Mouse (Mus musculus) spleen, postnatal 10 days (tissue): Measurements from ENCODE around the gene 4933400A11Rik.

Experiments used
- DNase-seq, 2 experiments: peaks; one replicate each; pipeline ENCODE4 v3.0.0; 2021 to 2022; ENCODE audit warnings: low spot score in 2 of 2

4933400A11Rik gene

GRCm38 (mm10) chrX:169779535-169779934 is at the start of gene 4933400A11Rik:
TSS of gene 4933400A11Rik (minus strand) at chrX:169779635.
- DNase-seq, result no peak

DNA sequence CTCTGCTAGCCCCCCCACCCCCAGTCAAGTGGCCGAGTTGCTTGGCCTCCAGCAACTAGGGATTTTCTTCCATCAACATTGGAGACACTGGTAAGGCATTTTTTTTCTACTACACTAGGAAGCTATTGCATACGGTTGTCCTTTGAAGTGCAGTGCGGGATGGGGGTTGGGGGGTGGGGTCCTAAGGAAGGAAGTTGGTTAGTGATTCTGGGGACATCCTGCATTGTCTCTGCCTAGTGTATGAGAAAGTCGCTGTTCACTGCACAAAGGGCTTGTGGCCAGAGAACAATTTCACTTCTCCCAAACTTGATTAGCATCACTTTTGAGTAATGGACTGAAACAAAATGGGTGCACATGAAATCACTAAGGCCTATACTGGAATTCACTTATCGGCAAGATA is 48.7 kb upstream of the 4933400A11Rik start:
- no peak for DNase-seq

GRCm38 (mm10) chrX:169827720-169828119 is 48.3 kb upstream of the 4933400A11Rik start:
- no peak for DNase-seq

DNA sequence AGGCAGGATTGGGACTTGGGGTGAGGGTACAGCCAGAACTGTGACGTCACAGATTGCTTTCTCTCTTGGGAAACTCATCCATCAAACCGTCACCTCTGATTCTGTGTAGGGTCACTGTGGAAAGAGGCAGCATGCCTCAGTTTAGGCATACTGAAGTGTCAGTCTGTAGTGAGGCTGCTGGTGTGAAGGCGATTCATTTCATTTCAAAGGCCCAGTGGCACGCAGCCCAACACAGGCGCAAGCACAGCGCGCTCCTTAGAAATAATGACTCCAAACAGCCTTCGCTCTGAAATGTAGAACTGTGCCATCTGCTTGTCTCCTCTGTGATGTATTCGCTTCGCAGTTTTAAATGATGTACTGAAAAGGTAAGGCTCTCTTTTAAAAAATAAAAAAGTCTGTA is 47.5 kb upstream of the 4933400A11Rik start:
- DNase-seq, result no peak

DNA sequence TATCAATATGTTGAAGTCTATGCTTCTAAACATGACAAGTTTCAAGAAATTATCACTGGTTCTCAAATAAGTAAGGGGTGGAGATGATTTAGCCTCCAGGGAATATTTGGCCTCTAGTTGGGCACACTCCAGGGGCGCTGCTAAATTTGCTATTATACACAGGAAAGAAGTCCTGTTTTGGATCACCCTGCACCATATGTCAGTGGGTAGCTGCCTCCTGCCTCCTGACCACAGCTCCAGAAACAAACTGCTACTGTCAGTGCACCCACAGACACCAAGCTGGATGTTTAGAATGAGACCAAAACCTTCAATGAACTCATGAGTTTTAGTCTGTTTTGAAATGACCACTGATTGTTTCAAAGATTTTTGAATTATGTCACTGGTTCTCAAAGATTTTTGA is 34.2 kb upstream of the 4933400A11Rik start:
- no peak for DNase-seq

GRCm38 (mm10) chrX:169811783-169812182 is 32.3 kb upstream of the 4933400A11Rik start:
- no peak for DNase-seq

DNA sequence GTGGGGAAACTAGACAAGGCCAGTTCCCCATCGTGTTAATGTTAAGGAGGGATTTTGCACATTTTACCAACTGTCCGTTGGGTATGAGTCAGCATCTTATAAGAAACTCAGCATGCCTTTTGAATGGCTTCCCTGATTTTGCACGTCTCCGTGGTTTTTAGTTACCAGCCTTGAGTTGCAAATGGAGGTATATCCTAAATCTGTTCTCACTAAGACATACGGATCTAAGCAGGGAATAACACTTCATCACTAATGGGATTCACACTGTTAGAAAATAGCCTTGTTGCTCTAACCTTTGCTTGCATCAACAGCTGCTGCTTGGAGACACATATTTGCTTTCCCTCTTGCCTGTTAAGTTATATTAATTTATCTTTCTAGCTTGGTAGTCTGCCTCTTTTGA is 31.9 kb upstream of the 4933400A11Rik start:
- no peak for DNase-seq

GRCm38 (mm10) chrX:169807744-169808143 is 28.3 kb upstream of the 4933400A11Rik start:
- DNase-seq, result no peak

DNA sequence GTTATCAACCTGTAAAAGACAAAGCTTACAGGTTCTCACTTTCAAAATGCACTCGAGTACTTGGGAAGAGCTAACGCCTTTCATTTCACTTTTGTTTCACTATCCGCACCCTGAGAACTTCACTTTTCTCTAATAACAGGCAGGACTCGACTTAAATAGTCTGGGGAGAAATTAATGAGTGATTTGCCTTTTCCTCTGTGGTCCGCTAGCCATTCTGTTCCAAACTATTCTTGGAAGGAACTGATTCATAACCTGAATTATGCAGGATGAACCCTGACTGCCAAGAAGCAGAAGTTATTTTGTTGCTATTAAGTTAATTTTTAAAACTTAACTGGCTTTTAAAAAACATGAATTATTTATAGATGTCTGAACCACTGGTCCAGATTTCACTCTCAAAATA is 26.4 kb upstream of the 4933400A11Rik start:
- no peak for DNase-seq

DNA sequence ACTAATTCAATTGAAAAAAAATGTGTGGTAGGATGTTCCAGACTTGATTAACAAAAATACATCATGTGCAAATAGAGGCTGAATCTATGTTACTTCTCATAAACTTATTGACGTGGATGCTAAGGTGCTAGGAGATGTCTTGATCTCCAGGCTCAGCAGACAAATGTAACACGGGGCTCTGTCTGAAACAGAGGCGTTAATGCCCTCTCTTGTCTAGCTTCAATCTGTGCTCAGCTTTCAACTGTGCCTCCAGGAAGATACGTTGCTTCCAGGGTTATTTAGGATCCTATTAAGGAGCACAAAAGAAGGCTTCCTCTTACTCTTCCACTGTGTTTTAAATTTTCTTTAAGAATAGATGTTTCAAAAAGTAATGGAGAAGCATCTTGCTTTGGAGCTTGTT is 20.8 kb upstream of the 4933400A11Rik start:
- no peak for DNase-seq

GRCm38 (mm10) chrX:169798987-169799680 is 19.7 kb upstream of the 4933400A11Rik start:
- no peak for DNase-seq

DNA sequence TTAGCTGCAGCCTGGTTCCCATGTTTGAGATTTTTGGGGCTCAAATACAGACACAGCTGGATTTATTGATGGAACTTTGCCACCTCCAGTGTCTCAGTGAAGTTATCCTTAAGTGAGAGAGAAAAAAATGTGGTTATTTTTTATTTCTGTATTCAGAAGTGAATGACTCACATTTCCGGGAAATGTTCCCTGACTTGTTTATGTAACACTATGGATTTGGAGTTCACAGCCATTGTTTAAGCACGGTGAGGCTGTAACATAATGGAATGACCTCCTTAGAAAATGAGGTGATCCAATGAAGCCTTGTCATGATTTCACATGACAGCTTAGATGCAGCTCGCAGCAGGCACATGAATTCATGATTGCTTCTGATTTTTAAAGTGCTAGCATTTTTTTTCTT is 17.7 kb upstream of the 4933400A11Rik start:
- no peak for DNase-seq

GRCm38 (mm10) chrX:169794831-169795311 is 15.4 kb upstream of the 4933400A11Rik start:
- no peak for DNase-seq

DNA sequence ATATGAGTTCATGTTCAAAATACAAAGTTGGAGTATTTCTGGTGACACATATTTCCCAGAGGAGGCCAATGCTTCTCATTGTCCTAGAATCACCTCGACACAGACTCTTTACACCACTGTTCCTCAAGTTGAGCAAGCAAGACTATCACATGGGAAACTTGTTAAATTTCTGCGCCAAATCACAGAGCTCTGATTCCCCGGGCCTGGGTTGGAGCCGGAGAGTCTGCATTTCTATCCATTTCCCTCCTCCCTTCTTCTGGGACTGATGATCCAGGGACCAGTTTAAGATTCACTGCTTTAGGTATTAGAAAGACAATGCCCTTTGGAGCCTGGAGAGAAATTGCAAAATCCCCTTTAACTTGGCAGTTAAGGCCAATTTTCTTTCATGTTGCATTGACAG is 15.0 kb upstream of the 4933400A11Rik start:
- DNase-seq, result no peak

GRCm38 (mm10) chrX:169792879-169793278 is 13.4 kb upstream of the 4933400A11Rik start:
- no peak for DNase-seq

DNA sequence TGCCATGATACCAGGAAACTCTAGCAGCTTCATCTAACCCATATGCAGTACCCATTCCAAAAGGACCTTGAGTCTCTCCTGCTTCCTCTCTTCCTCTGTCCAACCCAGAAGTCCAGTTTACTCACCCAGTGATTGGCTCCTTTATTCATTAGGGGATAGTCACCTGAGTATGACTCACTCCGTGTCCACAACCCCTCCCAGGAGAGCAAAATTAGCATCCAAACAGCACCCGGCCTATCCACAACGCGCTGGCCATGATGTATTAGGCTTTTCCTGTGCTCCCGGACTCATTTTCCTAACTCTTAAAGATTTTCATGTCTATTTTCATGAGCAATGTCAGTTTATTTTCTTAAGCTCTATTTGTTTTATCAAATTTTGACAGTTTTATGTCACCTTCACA is 10.3 kb upstream of the 4933400A11Rik start:
- DNase-seq, result no peak

- DNase-seq, result no peak
Measured at GRCm38 (mm10) chrX:169758001-169758400, 21.4 kb downstream of the 4933400A11Rik start.

DNA sequence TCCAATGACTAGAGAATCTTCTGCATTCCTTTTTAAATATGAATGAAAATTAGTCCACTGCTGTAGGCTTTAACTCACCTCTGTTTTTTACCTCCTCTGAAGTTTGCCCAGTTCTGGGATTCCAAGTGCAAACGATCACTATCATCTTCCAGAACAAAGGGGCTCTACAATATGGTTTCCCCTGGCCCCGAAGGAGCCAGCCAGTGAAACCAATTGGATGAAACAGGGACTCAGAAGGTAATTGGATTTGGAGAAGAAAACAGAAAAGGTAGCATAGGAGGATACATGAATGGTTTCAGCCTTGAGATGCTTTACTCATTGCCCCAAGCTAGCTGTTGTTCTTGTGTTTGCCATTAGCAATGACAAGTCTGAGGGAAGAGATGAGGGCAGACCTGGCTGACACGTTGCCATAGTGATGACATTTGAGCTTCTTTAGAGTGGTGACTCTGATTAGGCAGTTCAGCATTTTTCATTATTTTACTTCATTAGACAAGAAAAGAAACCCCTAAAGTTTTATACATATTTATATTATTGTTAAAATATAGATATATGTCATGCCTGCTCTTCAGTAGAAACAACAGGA is 44.0 kb downstream of the 4933400A11Rik start:
- DNase-seq, result no peak
